Mouse (Mus musculus) monocyte, adult 5-6 weeks (primary cell): ENCODE data around the gene Clmn. TPM values are rescaled to one million over a fixed set of nuclear protein-coding genes. Genes with fewer than 3 reads are reported as not detected.

Experiments used
- ATAC-seq: fragments of 153-309, 156-312 bp; replicated peaks from 2 replicates; pipeline ENCODE4 v1.8.0; 2017; ENCODE audit warnings: mild to moderate bottlenecking; ENCODE audit not compliant: low TSS enrichment, insufficient number of reproducible peaks, severe bottlenecking, poor library complexity, low FRiP score
- total RNA-seq: library from RNA; stranded (forward); fragments of 200-1000, 200-491, 200-594 nt; gene quantifications from 3 replicates; pipeline ENCODE4 v1.2.3, GENCODE M21; 2017

The Clmn gene
- total RNA-seq, 1 experiment from 2014 or later = not detected

DNA sequence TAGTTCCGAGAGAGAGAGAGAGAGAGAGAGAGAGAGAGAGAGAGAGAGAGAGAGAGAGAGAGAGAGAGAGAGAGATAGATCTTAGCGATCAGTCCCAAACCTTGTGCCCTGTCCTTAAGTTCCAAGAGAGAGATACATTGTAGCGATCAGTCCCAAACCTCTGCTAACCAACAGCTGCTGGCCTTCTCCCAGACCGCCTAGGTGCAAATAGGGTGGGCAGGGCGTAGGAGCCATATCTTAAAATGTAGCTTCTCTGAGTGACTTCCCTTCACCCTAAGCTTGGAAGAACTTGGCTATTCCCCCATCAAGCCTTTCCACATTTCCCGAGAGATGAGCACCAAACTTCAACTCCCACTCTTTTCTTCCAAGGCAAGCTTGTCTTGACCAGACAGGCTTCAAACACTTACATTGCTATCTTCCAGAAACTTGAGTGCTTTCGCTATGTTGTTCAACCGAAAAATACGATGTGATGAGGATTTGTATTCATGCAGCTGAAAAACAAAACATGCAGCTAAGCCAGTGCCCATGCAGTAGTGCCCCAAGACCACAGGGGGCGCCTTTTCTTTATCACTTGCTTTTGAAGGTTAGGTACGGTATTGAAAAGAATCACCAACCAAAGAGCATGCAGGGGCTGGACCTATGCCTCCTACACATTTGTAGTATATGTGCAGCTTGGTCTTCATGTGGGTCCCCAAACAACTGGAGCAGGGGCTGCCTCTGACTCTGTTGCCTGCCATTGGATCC lies 68.1 kb downstream of the Clmn start:
- no peak for ATAC-seq

DNA sequence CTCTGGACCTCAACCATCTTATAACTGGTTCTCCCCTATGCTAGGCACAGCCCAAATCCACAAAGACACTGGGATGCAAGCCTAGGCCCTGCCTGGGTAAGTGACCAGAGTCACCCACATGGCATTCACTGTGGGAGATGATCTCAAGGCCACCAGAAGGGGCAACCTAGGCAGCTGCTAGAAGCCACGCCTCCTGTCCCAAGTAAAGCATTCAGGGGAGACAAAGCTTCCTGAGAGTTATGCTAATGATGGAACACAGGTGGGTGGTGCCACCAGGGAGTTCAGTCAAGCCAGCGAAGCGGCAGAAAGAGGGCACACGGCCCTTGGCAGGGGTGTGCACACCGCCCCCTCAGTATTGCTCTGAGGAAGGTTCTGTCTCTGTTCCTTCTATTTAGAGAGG lies 69.9 kb downstream of the Clmn start:
- no peak for ATAC-seq

DNA sequence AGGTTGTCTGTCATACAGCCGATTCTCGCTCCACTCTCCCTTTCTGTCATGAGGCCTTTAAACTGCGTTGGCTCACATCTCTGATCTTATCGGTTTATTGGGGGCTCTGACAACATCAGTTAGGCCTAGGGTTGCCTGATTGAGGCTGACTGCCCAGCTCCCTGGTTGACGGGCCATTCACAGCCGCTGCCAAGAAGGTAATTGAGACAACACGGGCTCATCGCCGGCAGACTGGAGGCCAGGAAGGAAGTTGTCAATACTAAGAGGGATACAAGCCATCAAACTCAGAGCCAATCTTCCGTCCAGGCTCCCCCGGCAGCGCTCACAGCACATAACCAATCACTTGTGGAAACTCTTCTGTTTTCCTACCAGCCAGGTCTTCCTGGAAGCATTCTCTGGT lies 71.4 kb downstream of the Clmn start:
- ATAC-seq = no peak

DNA sequence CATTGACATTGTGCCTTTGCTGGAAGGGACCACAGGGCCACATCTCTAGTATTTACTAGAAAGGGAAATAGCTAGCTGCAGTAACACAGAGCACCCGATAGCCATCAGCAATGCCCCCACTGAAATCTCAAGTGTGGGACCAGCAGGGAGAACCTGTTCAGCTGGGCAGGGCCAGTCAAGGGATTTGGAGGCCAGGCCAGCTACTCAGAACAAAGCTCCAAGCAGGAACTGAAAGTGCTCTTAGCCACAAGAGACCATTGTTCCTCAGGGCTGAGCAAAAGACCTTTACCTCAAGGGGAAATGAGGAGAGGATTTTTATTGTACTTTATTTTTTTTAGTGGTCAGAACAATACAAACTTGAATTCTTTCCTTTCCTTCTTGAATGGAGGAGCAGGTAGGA lies 87.3 kb downstream of the Clmn start:
- ATAC-seq = no peak

DNA sequence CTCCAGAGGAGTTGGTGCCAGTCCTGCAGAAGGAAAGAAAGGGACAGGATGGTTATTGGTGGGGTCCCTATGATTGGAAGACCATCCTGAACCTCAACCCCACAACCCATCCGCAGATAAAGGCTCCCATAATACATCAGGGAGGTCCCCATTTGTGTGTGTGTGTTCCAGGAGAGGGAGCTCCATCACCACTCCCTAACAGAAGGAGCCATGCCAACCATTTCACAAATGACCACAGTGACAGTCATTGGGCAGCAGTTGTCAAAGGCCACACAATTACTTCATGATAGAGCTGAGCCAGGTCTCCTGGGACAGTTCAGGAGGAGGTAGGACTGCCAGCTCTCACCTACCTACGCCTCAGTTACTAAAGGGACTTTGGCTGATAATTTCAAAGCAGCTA lies 92.9 kb downstream of the Clmn start:
- no peak for ATAC-seq

DNA sequence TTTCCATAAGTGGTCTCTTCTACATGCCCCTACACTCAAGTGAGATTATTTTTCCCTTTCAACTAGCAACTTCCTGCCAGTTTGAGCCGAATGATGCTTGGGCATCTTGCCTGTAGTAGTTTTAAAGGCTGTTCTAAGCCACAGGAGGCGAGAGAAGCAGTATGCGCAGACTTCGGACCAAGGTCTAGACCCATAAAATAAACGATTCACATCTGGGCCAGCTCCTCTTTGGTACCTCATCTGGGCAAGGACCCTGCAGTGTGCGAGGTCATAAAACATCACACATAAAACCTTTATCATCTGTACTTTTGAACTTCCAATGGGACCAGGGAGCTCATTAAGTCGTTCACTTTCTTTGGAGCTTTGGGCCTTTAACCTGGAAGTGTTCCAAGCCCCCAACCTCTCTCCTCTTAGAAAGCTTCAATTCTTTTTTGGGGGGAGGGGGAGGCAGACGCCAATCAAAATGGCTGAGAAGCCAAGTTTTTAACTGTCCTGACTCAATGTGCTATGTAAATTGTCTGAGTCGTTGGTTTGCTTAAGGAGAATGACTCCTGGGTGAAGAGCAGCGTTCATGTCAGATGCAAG lies 95.6 kb downstream of the Clmn start:
- ATAC-seq = no peak

DNA sequence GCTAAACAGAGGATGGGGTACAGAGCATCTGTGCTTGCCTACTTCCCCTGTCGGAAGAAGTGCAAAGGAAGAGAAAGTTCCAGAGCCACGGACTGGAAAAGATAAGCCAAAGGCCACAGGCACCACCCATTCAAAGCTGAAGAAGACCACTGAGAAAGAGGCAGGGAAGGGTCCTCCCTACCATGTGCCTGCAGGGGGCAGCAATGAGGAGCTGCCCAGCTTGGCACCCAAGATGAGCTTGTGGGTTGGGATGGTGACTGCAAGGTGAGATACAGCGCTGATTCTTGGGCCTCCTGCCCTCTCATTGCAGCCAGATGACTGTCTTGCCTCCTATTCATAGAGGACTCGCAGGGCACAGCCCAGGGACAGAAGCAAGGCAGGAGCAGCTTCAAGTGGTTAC lies 97.7 kb downstream of the Clmn start:
- ATAC-seq = no peak

DNA sequence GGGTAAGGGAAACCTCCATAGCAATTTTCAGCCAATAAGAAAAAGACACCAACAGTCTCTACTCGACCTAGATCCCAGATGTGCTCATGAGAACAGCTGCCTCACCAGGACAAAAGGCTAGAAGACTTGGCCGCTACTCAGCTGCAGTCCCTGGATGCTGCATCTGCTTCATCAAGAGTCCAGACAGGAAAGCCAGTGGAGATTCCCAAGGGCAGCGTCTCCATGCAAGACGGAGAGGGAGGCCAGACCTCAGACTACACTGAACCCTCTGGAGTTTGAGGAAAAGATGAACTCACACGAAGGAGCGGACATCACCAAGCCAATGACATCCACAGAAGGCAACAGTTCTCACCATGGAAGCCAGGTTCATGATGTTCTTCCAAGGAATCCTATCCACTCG lies 99.1 kb downstream of the Clmn start:
- ATAC-seq = no peak

DNA sequence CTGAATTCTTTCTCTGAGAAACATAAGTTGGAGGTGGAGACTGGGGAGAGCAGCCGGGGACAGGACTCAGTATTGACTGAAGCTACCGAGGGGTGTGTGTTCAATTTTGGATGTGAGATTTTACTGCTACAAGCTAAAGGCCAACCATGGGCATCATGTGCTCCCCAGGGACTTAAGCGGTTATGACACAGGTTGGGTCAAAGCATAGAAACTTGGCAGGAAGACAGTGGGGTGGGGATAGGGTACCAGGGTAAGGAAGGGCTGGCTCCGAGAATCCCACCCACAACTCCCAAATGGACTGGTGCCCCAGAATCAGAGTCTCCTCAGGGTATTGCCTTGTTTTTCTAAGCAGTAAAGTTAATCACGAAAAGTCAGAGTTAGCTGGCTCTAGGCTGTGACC lies 99.8 kb downstream of the Clmn start:
- no peak for ATAC-seq

DNA sequence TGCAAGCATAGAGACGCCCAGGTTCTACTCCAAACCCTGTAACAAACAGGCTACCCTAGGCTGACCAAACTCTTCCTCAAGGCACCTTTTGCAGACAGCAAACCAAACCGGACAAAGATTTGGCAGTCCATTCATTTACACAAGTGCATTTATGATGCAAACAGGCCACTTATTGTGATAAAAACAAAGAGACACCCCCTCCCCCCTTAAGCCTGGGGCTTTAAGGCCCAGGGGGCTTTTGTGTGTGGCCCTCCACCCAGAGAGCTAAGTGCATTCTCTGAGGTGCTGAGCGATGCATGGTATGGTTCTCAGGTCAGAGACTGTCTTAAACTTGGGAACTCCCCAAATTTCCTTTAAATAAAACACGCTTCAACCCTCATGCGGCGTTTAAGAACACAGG lies 101.0 kb downstream of the Clmn start:
- no peak for ATAC-seq

DNA sequence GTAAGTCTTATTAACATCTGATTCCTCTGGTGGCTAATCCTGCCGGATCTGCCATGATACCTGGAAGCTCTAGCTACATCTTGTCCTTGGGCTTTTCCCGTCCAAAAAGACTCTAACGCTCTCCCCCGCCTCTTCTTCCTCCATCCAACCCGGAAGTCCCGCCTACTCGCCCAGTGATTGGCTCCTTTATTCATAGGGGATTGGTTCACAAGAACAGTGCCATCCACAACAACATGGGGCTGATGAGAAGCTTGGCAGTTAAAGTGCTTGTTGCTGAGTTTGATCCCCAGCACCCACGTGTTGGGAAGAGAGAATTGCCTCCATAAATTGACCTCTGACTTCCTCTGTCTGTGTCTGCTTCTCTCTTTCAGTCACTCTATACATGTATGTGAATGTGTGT lies 103.5 kb downstream of the Clmn start:
- ATAC-seq = no peak

DNA sequence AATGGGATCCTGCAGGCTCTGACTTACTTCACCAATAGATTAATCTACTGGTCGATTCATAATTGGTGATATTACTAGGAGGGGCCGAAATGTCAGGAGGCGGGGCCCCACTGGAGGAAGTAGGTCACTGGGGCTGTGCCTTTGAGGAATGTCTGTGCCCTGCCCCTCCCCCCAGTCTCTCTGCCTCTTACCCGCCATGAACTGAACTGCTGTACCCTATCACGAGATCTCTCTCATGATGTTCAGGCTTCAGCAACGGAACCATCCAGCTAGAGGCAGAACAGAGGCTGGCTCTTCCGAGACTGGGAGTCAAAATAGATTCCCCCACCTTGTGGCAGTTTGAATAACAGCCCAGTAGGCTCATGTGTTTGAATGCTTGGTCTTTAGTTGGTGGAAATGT lies 106.8 kb downstream of the Clmn start:
- no peak for ATAC-seq

DNA sequence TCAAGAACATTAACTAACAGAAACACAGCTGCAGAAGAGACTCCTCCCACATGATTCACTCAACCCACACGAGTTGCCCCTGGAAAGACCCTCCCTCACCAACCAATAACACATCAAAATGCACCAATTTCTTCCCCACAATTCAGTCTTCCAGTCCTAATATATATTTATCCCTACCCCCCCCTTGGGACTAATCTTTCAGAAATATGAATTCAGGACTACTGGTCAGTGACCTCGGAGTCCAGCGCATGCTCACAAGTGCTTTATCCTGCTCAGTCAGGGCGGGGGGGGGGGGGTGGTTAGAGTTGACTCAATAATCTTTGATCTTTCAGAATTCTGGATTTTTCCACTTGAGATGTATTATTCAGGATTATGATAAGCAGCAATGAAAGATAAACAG lies 111.2 kb downstream of the Clmn start:
- no peak for ATAC-seq

DNA sequence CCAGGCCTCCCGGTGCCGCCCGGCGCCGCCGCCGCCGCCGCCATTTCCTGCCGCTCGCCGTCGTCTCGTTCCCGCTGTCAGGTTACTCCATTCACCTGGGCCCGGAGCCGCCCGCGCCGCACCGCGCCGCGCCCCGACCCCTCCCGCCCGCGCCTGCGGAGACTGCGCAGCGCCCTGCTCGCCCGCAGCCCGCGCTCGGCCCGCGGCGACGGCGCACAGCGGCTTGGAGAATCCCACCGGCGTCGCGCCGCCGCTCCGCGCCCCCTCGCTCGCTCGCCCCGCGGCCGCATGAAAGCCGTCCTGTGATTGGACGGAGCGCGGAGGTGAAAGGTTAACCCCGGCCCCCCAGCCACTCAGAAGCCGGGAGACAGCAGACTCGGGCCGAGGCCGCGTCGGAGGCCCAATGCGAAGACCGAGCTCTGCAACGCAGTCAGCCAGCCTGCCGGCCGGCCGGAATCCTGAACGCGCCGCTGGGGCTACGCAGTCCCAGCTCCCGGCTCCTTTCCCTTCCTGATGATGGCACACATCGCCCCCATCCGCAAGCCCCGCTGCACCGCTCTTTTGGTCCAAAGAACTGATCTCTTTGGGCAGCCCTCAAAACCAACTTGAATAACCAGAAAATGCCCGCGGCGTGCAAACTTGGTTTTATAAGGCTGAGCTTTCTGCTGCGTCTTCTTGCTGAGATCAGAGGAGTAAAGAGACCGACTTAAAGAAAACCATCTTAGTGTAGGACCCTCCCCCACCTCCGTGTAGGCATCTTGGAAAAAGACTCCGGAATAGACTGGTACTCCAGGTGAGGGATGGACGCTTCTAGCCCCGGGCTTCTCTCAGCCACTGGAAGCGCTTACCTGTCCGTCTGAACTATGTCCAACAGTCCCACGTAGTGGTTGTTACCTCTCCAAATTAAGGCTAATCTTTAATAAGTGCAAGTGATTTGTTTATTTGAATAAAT lies 112.8 kb downstream of the Clmn start, which contains the start of gene Dicer1:
Gene Dicer1 (minus strand): TSS at position 139 of the 952 bp plus-strand sequence.
- ATAC-seq = peak; percentile 92

DNA sequence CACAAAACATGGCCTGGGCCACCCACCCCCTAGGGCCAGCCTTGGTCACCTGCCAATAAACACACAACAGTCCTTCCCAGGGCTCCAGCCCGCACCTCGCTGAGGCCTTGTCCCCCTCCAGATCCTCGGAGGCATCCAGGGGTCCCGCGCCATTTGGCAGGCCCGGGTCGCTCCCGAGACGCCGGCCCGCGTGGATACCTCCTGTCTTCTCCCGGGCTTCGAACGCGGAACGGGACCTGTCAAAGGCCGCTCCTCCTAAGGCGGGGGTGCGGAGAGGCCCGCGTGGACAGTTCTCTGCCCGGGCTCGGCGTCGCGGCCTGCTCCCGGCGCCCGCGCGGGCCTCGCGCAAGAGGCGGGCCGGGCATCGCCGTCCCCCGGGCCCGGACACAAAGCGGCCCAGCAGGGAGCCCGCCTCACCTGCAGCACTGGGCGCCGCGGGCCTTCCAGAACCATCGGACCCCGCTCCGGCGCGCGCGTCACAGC lies 113.5 kb downstream of the Clmn start:
- ATAC-seq = no peak

DNA sequence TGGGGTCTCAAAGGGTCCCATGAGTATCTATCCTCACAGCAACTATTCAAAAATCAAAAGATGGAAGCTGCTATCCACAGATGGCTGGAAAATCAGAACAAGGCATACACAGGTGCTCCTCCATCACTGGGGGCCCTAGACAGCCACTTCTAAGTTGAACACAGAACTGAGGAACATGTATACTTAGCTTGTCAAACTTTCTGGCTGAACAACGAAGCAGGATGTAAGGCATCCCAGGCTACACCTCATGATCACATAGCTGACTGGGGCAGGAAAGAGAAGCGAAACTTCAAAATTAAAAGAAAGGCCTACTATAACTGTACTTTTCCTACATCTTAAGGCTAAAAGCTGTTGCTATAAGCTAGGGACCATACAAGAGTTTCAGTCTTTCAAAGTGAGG lies 115.9 kb downstream of the Clmn start:
- no peak for ATAC-seq

DNA sequence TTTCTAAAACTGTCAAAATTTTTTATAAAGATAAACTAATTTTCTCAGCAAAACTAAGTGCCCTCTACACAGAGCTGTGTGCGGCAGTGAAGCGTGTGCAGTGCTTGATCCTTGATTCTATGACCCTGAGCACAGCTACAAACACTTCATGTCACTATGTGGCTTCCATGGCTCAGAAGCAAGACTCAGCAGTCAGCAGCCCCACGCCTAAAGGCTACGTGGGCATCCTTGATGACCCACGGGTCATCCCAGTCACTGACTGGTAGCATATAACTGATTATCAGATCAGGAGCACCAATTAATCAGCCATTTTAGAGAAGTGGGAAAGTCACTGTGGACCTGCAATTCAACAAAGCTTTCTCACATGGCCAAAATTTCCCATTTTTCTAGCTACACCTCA lies 117.6 kb downstream of the Clmn start:
- no peak for ATAC-seq

DNA sequence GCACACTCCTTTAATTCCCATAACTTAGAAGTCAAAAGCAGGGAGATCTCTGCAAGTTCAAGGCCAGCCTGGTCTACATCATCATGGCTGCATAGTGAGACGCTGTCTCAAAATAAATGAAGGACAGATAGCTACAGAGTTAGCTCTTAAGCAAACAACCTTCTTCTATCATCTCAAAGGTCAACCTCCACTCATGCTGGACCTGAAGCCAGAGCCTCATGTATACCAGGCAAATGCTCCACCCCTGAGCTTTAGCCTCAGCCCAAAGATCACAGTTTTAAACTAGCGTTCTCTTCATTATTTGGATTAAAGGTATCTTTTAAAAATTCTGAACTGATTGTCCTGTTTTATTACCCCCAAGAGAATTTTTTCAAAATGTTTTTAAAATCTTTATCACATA lies 118.3 kb downstream of the Clmn start:
- no peak for ATAC-seq

DNA sequence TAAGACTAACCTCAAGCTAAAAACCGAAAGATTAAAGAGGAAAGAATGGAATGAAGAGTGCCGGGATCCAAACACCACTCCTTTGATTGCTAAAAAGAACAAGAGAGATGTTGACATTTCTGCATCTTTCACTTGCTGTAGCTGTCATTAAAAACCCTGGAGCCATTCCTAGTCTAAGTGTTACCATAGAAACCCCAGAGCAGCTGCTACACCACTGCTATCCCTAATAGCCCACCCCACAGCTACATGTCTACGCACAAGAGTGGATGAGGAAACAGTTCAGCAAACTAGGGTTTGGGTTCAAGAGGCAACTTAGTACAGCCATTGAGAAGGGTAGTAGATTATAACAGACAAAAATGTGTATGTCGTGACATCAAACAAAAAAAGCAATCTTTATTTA lies 121.2 kb downstream of the Clmn start:
- ATAC-seq = no peak
